In genomic region chr3:87983627-87984026, GRCm38 (mm10) we compare ENCODE assay signal across 9 mouse cellular contexts. TPM values are rescaled to one million over a fixed set of nuclear protein-coding genes. Genes with fewer than 3 reads are reported as not detected.
DNase-seq lines count a peak whose midpoint lies in the region; ATAC-seq lines count a peak whose summit lies in the region.
"Had no signal": no experiment of that assay in that cellular context is flagged by ENCODE, and none has a peak within 500 bp of the region (broad histone marks: within the 10 kb centered on the region; RNA-seq: fewer than 3 reads in every experiment).

No protein-coding gene starts in this region.

- peaks cover 80% of the 10 kb centered on the region for H3K4me1 ChIP-seq in heart, embryonic 12.5 days (replicated peaks)
- H3K4me1 ChIP-seq in midbrain, embryonic 11.5 days (ENCODE audit: control insufficient read depth, insufficient read depth, low read length), result peaks cover 81% of the 10 kb centered on the region
- H3K4me1 ChIP-seq in midbrain, embryonic 16.5 days (ENCODE audit: control insufficient read depth, insufficient read depth, low read length), result peaks cover 23% of the 10 kb centered on the region
- H3K4me1 ChIP-seq in limb, embryonic 15.5 days, result peaks cover 68% of the 10 kb centered on the region
- peaks cover 59% of the 10 kb centered on the region for H3K4me1 ChIP-seq in stomach, embryonic 16.5 days (ENCODE audit: control insufficient read depth, insufficient read depth, low read length)

- H3K4me3 ChIP-seq in heart, embryonic 12.5 days, result 0 out of 2 replicates have a peak overlapping the region, but pooled peaks have one; percentile 13
- no peak overlapping the region for H3K4me3 ChIP-seq in midbrain, embryonic 11.5 days (ENCODE audit: low read depth, low read length)
- no peak overlapping the region for H3K4me3 ChIP-seq in midbrain, embryonic 16.5 days (ENCODE audit: low read depth, low read length)
- H3K4me3 ChIP-seq in limb, embryonic 15.5 days, result no peak overlapping the region; the same call in 1 of the 2 replicates
- no peak overlapping the region for H3K4me3 ChIP-seq in stomach, embryonic 16.5 days (replicated peaks; ENCODE audit: low read length)
- H3K4me3 ChIP-seq: left cerebral cortex, adult 2 months had no signal

- peak overlapping the region; percentile 59 for H3K9ac ChIP-seq in heart, embryonic 12.5 days
- H3K9ac ChIP-seq in midbrain, embryonic 11.5 days (ENCODE audit: low read length), result peak overlapping the region; percentile 46
- H3K9ac ChIP-seq in midbrain, embryonic 16.5 days (ENCODE audit: low read depth, low read length), result no peak overlapping the region
- H3K9ac ChIP-seq in limb, embryonic 15.5 days, result no peak overlapping the region
- peak overlapping the region; percentile 63 for H3K9ac ChIP-seq in stomach, embryonic 16.5 days (ENCODE audit: low read length)

- WGBS in heart, embryonic 12.5 days, result 51% methylated on average over 6 of the region's 6 CpGs
- WGBS in midbrain, embryonic 11.5 days, result 43% methylated on average over 6 of the region's 6 CpGs
- 42% methylated on average over 6 of the region's 6 CpGs for whole genome bisulfite sequencing in midbrain, embryonic 16.5 days
- WGBS in limb, embryonic 15.5 days, result 41% methylated on average over 6 of the region's 6 CpGs
- WGBS in stomach, embryonic 16.5 days, result 50% methylated on average over 6 of the region's 6 CpGs

- no peaks in the 10 kb centered on the region for H3K9me3 ChIP-seq in heart, embryonic 12.5 days (replicated peaks)
- H3K9me3 ChIP-seq in midbrain, embryonic 11.5 days (ENCODE audit: control insufficient read depth, low read length), result no peaks in the 10 kb centered on the region
- H3K9me3 ChIP-seq in midbrain, embryonic 16.5 days (replicated peaks; ENCODE audit: control insufficient read depth, low read length, poor library complexity, severe bottlenecking), result no peaks in the 10 kb centered on the region
- no peaks in the 10 kb centered on the region for H3K9me3 ChIP-seq in limb, embryonic 15.5 days
- no peaks in the 10 kb centered on the region for H3K9me3 ChIP-seq in stomach, embryonic 16.5 days (replicated peaks; ENCODE audit: control insufficient read depth, low read length)

- ATAC-seq in heart, embryonic 12.5 days (ENCODE audit: insufficient number of reproducible peaks, low FRiP score), result no peak
- no peak for ATAC-seq in midbrain, embryonic 11.5 days (ENCODE audit: low FRiP score)
- no peak for ATAC-seq in midbrain, embryonic 16.5 days
- no peak for ATAC-seq in limb, embryonic 15.5 days (ENCODE audit: insufficient number of reproducible peaks, low FRiP score, low TSS enrichment, low read depth)
- no peak for ATAC-seq in stomach, embryonic 16.5 days (ENCODE audit: insufficient read depth, low FRiP score)

- no peak for DNase-seq in heart, adult 11 months
- DNase-seq in midbrain, embryonic 11.5 days (ENCODE audit: low spot score, missing footprints), result peak; percentile 86
- DNase-seq in right cerebral cortex, postnatal 14 days, result no peak
- no peak for DNase-seq in right cerebral cortex, postnatal 25 days

- H3K36me3 ChIP-seq in heart, embryonic 12.5 days, result 0 out of 2 replicates have a peak, but pooled peaks cover 9% of the 10 kb centered on the region
- H3K36me3 ChIP-seq in midbrain, embryonic 11.5 days (ENCODE audit: control insufficient read depth, insufficient read depth, low read length), result no peaks in the 10 kb centered on the region
- H3K36me3 ChIP-seq in midbrain, embryonic 16.5 days (ENCODE audit: control insufficient read depth, insufficient read depth, low read length), result no peaks in the 10 kb centered on the region
- H3K36me3 ChIP-seq in limb, embryonic 15.5 days, result no peaks in the 10 kb centered on the region
- no peaks in the 10 kb centered on the region for H3K36me3 ChIP-seq in stomach, embryonic 16.5 days (ENCODE audit: control insufficient read depth, insufficient read depth, low read length)

- peak overlapping the region; percentile 87 for H3K27ac ChIP-seq in heart, embryonic 12.5 days (ENCODE audit: poor library complexity, severe bottlenecking)
- peak overlapping the region; percentile 84 for H3K27ac ChIP-seq in midbrain, embryonic 11.5 days (ENCODE audit: low read depth, low read length)
- no peak overlapping the region for H3K27ac ChIP-seq in midbrain, embryonic 16.5 days (ENCODE audit: low read length)
- H3K27ac ChIP-seq in limb, embryonic 15.5 days, result peak overlapping the region; percentile 84
- peak overlapping the region; percentile 96 for H3K27ac ChIP-seq in stomach, embryonic 16.5 days (ENCODE audit: low read length)
- H3K27ac ChIP-seq: left cerebral cortex, adult 2 months had no signal

- H3K4me2 ChIP-seq in heart, embryonic 12.5 days, result peak overlapping the region; percentile 60
- H3K4me2 ChIP-seq in midbrain, embryonic 11.5 days, result peak overlapping the region; percentile 31
- no peak overlapping the region for H3K4me2 ChIP-seq in midbrain, embryonic 16.5 days (ENCODE audit: low read length)
- H3K4me2 ChIP-seq in limb, embryonic 15.5 days, result peak overlapping the region; percentile 15; the same call in 1 of the 2 replicates
- H3K4me2 ChIP-seq in stomach, embryonic 16.5 days (ENCODE audit: low read depth, low read length), result peak overlapping the region; percentile 48

- peaks cover 2% of the 10 kb centered on the region for H3K27me3 ChIP-seq in heart, embryonic 12.5 days (replicated peaks)
- no peaks in the 10 kb centered on the region for H3K27me3 ChIP-seq in midbrain, embryonic 11.5 days (ENCODE audit: control insufficient read depth, insufficient read depth, low read length)
- no peaks in the 10 kb centered on the region for H3K27me3 ChIP-seq in midbrain, embryonic 16.5 days (ENCODE audit: control insufficient read depth, insufficient read depth, low read depth, low read length)
- peaks cover 11% of the 10 kb centered on the region for H3K27me3 ChIP-seq in limb, embryonic 15.5 days
- H3K27me3 ChIP-seq in stomach, embryonic 16.5 days (ENCODE audit: control insufficient read depth, insufficient read depth, low read length), result no peaks in the 10 kb centered on the region; the same call in 1 of the 2 replicates

RNA-seq across cellular contexts. Expression of gene Nes, which starts 12.7 kb away (rescaled TPM):
- 33.0 and 34.6 TPM in 2 replicates for polyA plus RNA-seq in heart, embryonic 12.5 days (2016; fragmentation: Nextera tagmentation; extraction: Ambion mirVana)
- polyA plus RNA-seq in midbrain, embryonic 11.5 days (2014; fragmentation: Nextera tagmentation; extraction: Ambion mirVana), result 70.3 and 85.4 TPM in 2 replicates
- polyA plus RNA-seq in midbrain, embryonic 16.5 days (2015; fragmentation: Nextera tagmentation; extraction: Ambion mirVana), result 14.1 and 21.8 TPM in 2 replicates
- 26.6 and 37.2 TPM in 2 replicates for polyA plus RNA-seq in limb, embryonic 15.5 days (2015; fragmentation: Nextera tagmentation; extraction: Ambion mirVana)
- polyA plus RNA-seq in stomach, embryonic 16.5 days (2015; fragmentation: Nextera tagmentation; extraction: Ambion mirVana), result 7.7 and 10.2 TPM in 2 replicates

RNA-seq across cellular contexts. Expression of gene Bcan, which starts 16.4 kb away (rescaled TPM):
- polyA plus RNA-seq in heart, embryonic 12.5 days (2016; fragmentation: Nextera tagmentation; extraction: Ambion mirVana), result 0.09 and 0.15 TPM in 2 replicates
- 0.37 and 0.44 TPM in 2 replicates for polyA plus RNA-seq in midbrain, embryonic 11.5 days (2014; fragmentation: Nextera tagmentation; extraction: Ambion mirVana)
- 51.5 and 96.9 TPM in 2 replicates for polyA plus RNA-seq in midbrain, embryonic 16.5 days (2015; fragmentation: Nextera tagmentation; extraction: Ambion mirVana)
- 0.72 and 1.1 TPM in 2 replicates for polyA plus RNA-seq in limb, embryonic 15.5 days (2015; fragmentation: Nextera tagmentation; extraction: Ambion mirVana)
- polyA plus RNA-seq in stomach, embryonic 16.5 days (2015; fragmentation: Nextera tagmentation; extraction: Ambion mirVana), result 0.34 and 0.52 TPM in 2 replicates

RNA-seq across cellular contexts. Expression of gene Crabp2, which starts 35.2 kb away (rescaled TPM):
- 7.3 and 8.0 TPM in 2 replicates for polyA plus RNA-seq in heart, embryonic 12.5 days (2016; fragmentation: Nextera tagmentation; extraction: Ambion mirVana)
- polyA plus RNA-seq in midbrain, embryonic 11.5 days (2014; fragmentation: Nextera tagmentation; extraction: Ambion mirVana), result 539 and 540 TPM in 2 replicates
- polyA plus RNA-seq in midbrain, embryonic 16.5 days (2015; fragmentation: Nextera tagmentation; extraction: Ambion mirVana), result 42.5 and 44.4 TPM in 2 replicates
- polyA plus RNA-seq in limb, embryonic 15.5 days (2015; fragmentation: Nextera tagmentation; extraction: Ambion mirVana), result 249 and 274 TPM in 2 replicates
- polyA plus RNA-seq in stomach, embryonic 16.5 days (2015; fragmentation: Nextera tagmentation; extraction: Ambion mirVana), result 29.4 and 43.3 TPM in 2 replicates

RNA-seq across cellular contexts. Expression of gene Hapln2, which starts 43.8 kb away (rescaled TPM):
- polyA plus RNA-seq in heart, embryonic 12.5 days (2016; fragmentation: Nextera tagmentation; extraction: Ambion mirVana), result 0.08 and 0.17 TPM in 2 replicates
- polyA plus RNA-seq in midbrain, embryonic 11.5 days (2014; fragmentation: Nextera tagmentation; extraction: Ambion mirVana), result 0.11 TPM in 1 of 2 replicates, not detected in the other
- 0.37 and 0.74 TPM in 2 replicates for polyA plus RNA-seq in midbrain, embryonic 16.5 days (2015; fragmentation: Nextera tagmentation; extraction: Ambion mirVana)
- not detected in 2 replicates for polyA plus RNA-seq in limb, embryonic 15.5 days (2015; fragmentation: Nextera tagmentation; extraction: Ambion mirVana)
- 0.18 TPM in 1 of 2 replicates, not detected in the other for polyA plus RNA-seq in stomach, embryonic 16.5 days (2015; fragmentation: Nextera tagmentation; extraction: Ambion mirVana)

RNA-seq across cellular contexts. Expression of gene Rrnad1, which starts 53.1 kb away (rescaled TPM):
- polyA plus RNA-seq in heart, embryonic 12.5 days (2016; fragmentation: Nextera tagmentation; extraction: Ambion mirVana), result 13.6 and 14.1 TPM in 2 replicates
- 14.6 and 17.0 TPM in 2 replicates for polyA plus RNA-seq in midbrain, embryonic 11.5 days (2014; fragmentation: Nextera tagmentation; extraction: Ambion mirVana)
- polyA plus RNA-seq in midbrain, embryonic 16.5 days (2015; fragmentation: Nextera tagmentation; extraction: Ambion mirVana), result 20.5 and 23.2 TPM in 2 replicates
- 18.4 and 18.5 TPM in 2 replicates for polyA plus RNA-seq in limb, embryonic 15.5 days (2015; fragmentation: Nextera tagmentation; extraction: Ambion mirVana)
- polyA plus RNA-seq in stomach, embryonic 16.5 days (2015; fragmentation: Nextera tagmentation; extraction: Ambion mirVana), result 19.8 and 20.3 TPM in 2 replicates

Comparison
In these comparisons a context has a peak if more than half of its experiments do, and no peak if none do; other contexts are left out.
1. H3K9ac ChIP-seq: peak in heart, embryonic 12.5 days (single experiment), midbrain, embryonic 11.5 days (single experiment) and stomach, embryonic 16.5 days (single experiment); none in midbrain, embryonic 16.5 days (single experiment) and limb, embryonic 15.5 days (single experiment).
2. RNA of gene Bcan, which starts 16.4 kb away (polyA plus RNA-seq): 51.5 to 96.9 TPM in midbrain, embryonic 16.5 days; 0.72 to 1.1 TPM in limb, embryonic 15.5 days, 0.37 to 0.44 TPM in midbrain, embryonic 11.5 days, 0.34 to 0.52 TPM in stomach, embryonic 16.5 days and 0.09 to 0.15 TPM in heart, embryonic 12.5 days; every median in the first group is over 10 times any median in the second.